Mouse (Mus musculus) MEL (cell line): ENCODE data around the gene E130308A19Rik. TPM values are rescaled to one million over a fixed set of nuclear protein-coding genes. Genes with fewer than 3 reads are reported as not detected.

Experiments
- DNase-seq: peaks from one replicate; pipeline ENCODE4 v3.0.0; 2011; ENCODE audit warnings: low read depth, low spot score
- H3K27ac ChIP-seq: 2 replicates; pipeline ENCODE4 v1.5.1; 2012; ENCODE audit warnings: low read depth, mild to moderate bottlenecking, control low read depth, low read length, moderate library complexity; ENCODE audit not compliant: control insufficient read depth
- H3K27me3 ChIP-seq, 2 experiments: fragments of 150-350 bp in 1 of 2; sonication (generic) in 1 of 2; 2 replicates each; pipeline ENCODE4 v1.6.1; 2012; ENCODE audit warnings: low read length in 2 of 2, mild to moderate bottlenecking in 2 of 2, improper control_type of control experiment in 1 of 2, moderate library complexity in 1 of 2; ENCODE audit not compliant: insufficient read depth in 2 of 2, control insufficient read depth in 1 of 2
- H3K36me3 ChIP-seq, 2 experiments: 2 replicates each; pipeline ENCODE4 v1.6.1; 2012 to 2014; ENCODE audit warnings: low read length in 2 of 2, improper control_type of control experiment in 1 of 2, inconsistent platforms in 1 of 2, mild to moderate bottlenecking in 1 of 2; ENCODE audit not compliant: insufficient read depth in 2 of 2, control insufficient read depth in 1 of 2
- H3K4me1 ChIP-seq, 2 experiments: fragments of 150-350 bp in 1 of 2; sonication (generic) in 1 of 2; 2 replicates each; pipeline ENCODE4 v1.6.1; 2012; ENCODE audit warnings: low read length in 2 of 2, improper control_type of control experiment in 1 of 2, mild to moderate bottlenecking in 1 of 2; ENCODE audit not compliant: insufficient read depth in 2 of 2, control insufficient read depth in 1 of 2
- H3K4me3 ChIP-seq, 2 experiments: fragments of 150-350 bp in 1 of 2; sonication (generic) in 1 of 2; 2 replicates each; pipeline ENCODE4 v1.5.1; 2012; ENCODE audit warnings: low read depth in 2 of 2, low read length in 2 of 2, mild to moderate bottlenecking in 2 of 2, moderate library complexity in 2 of 2, control low read depth in 1 of 2, improper control_type of control experiment in 1 of 2; ENCODE audit not compliant: control insufficient read depth in 1 of 2, insufficient read depth in 1 of 2
- H3K79me2 ChIP-seq: 2 replicates; pipeline ENCODE4 v1.6.1; 2012; ENCODE audit warnings: mild to moderate bottlenecking, low read length, moderate library complexity; ENCODE audit not compliant: control insufficient read depth, poor library complexity, insufficient read depth
- H3K9ac ChIP-seq: 2 replicates; pipeline ENCODE4 v1.6.1; 2012; ENCODE audit warnings: low read depth, mild to moderate bottlenecking, control low read depth, low read length, moderate library complexity; ENCODE audit not compliant: control insufficient read depth, poor library complexity, severe bottlenecking
- H3K9me3 ChIP-seq: fragments of 150-350 bp; sonication (generic); replicated peaks from 2 replicates; pipeline ENCODE4 v1.6.1; 2012; ENCODE audit warnings: mild to moderate bottlenecking, low read length, improper control_type of control experiment, moderate library complexity; ENCODE audit not compliant: insufficient read depth
- BHLHE40 ChIP-seq: IDR thresholded peaks from 2 replicates; pipeline ENCODE4 v1.6.1; 2012; ENCODE audit warnings: low read depth, mild to moderate bottlenecking, inconsistent platforms, low read length, improper control_type of control experiment, borderline replicate concordance
- CHD2 ChIP-seq: IDR thresholded peaks from 2 replicates; pipeline ENCODE4 v1.6.1; 2011; ENCODE audit warnings: low read length, improper control_type of control experiment
- CTCF ChIP-seq, 3 experiments: IDR thresholded peaks in 2 of 3; conservative IDR thresholded peaks in 1 of 3; 2 replicates each; pipeline ENCODE4 v1.5.1; 2011 to 2012; ENCODE audit warnings: low read length in 3 of 3, low read depth in 2 of 3, mild to moderate bottlenecking in 2 of 3, improper control_type of control experiment in 1 of 3, inconsistent platforms in 1 of 3, mixed read lengths in 1 of 3, moderate library complexity in 1 of 3; ENCODE audit not compliant: control insufficient read depth in 1 of 3, insufficient read depth in 1 of 3, poor library complexity in 1 of 3, severe bottlenecking in 1 of 3
- E2F4 ChIP-seq: IDR thresholded peaks from 2 replicates; pipeline ENCODE4 v1.6.1; 2011; ENCODE audit warnings: low read depth, low read length, improper control_type of control experiment, borderline replicate concordance
- ELF1 ChIP-seq: IDR thresholded peaks from 2 replicates; pipeline ENCODE4 v1.6.1; 2014; ENCODE audit warnings: low read depth, mild to moderate bottlenecking, inconsistent platforms, low read length, improper control_type of control experiment, moderate library complexity
- EP300 ChIP-seq, 2 experiments: IDR thresholded peaks; 2 replicates each; pipeline ENCODE4 v1.6.1; 2011; ENCODE audit warnings: improper control_type of control experiment in 2 of 2, low read length in 2 of 2, low read depth in 1 of 2, mild to moderate bottlenecking in 1 of 2
- ETS1 ChIP-seq: IDR thresholded peaks from 2 replicates; pipeline ENCODE4 v1.6.1; 2012; ENCODE audit warnings: low read depth, mild to moderate bottlenecking, inconsistent platforms, low read length, improper control_type of control experiment, moderate library complexity
- GABPA ChIP-seq: IDR thresholded peaks from 2 replicates; pipeline ENCODE4 v1.6.1; 2012; ENCODE audit warnings: low read depth, mild to moderate bottlenecking, inconsistent platforms, low read length, improper control_type of control experiment, moderate library complexity
- GATA1 ChIP-seq: IDR thresholded peaks from 2 replicates; pipeline ENCODE4 v1.6.1; 2011; ENCODE audit warnings: low read depth, low read length, improper control_type of control experiment
- HCFC1 ChIP-seq: IDR thresholded peaks from 2 replicates; pipeline ENCODE4 v1.6.1; 2012; ENCODE audit warnings: low read depth, mild to moderate bottlenecking, inconsistent platforms, low read length, improper control_type of control experiment, moderate library complexity
- JUND ChIP-seq: IDR thresholded peaks from 2 replicates; pipeline ENCODE4 v1.6.1; 2011; ENCODE audit warnings: low read depth, mild to moderate bottlenecking, improper control_type of control experiment, low read length
- KAT2A ChIP-seq: conservative IDR thresholded peaks from 2 replicates; pipeline ENCODE4 v1.6.1; 2012; ENCODE audit warnings: low read depth, low read length, improper control_type of control experiment, inconsistent platforms
- MAFK ChIP-seq: IDR thresholded peaks from 2 replicates; pipeline ENCODE4 v1.6.1; 2011; ENCODE audit warnings: low read depth, mild to moderate bottlenecking, low read length, improper control_type of control experiment, borderline replicate concordance
- MAX ChIP-seq: IDR thresholded peaks from 2 replicates; pipeline ENCODE4 v1.6.1; 2011; ENCODE audit warnings: low read length, improper control_type of control experiment
- MAZ ChIP-seq: IDR thresholded peaks from 2 replicates; pipeline ENCODE4 v1.6.1; 2012; ENCODE audit warnings: low read depth, mild to moderate bottlenecking, inconsistent platforms, low read length, improper control_type of control experiment
- MXI1 ChIP-seq: IDR thresholded peaks from 2 replicates; pipeline ENCODE4 v1.6.1; 2011; ENCODE audit warnings: mild to moderate bottlenecking, low read depth, low read length, improper control_type of control experiment
- MYB ChIP-seq: IDR thresholded peaks from 2 replicates; pipeline ENCODE4 v1.6.1; 2011; ENCODE audit warnings: mild to moderate bottlenecking, low read depth, low read length, improper control_type of control experiment
- MYC ChIP-seq: IDR thresholded peaks from 2 replicates; pipeline ENCODE4 v1.6.1; 2011; ENCODE audit warnings: low read depth, mild to moderate bottlenecking, low read length, improper control_type of control experiment, moderate library complexity
- NELFE ChIP-seq: IDR thresholded peaks from 2 replicates; pipeline ENCODE4 v1.6.1; 2011; ENCODE audit warnings: low read depth, low read length, improper control_type of control experiment
- NRF1 ChIP-seq: IDR thresholded peaks from 2 replicates; pipeline ENCODE4 v1.6.1; 2014; ENCODE audit warnings: low read depth, mild to moderate bottlenecking, inconsistent platforms, low read length, improper control_type of control experiment, moderate library complexity; ENCODE audit not compliant: poor library complexity, insufficient read depth, severe bottlenecking
- POLR2A ChIP-seq, 2 experiments: IDR thresholded peaks; 2 replicates each; pipeline ENCODE4 v1.6.1; 2011 to 2012; ENCODE audit warnings: low read length in 2 of 2, mild to moderate bottlenecking in 2 of 2, control low read depth in 1 of 2, improper control_type of control experiment in 1 of 2, low read depth in 1 of 2, moderate library complexity in 1 of 2; ENCODE audit not compliant: control insufficient read depth in 1 of 2, insufficient read depth in 1 of 2, poor library complexity in 1 of 2
- POLR2AphosphoS2 ChIP-seq: IDR thresholded peaks from 2 replicates; pipeline ENCODE4 v1.6.1; 2011; ENCODE audit warnings: low read length, improper control_type of control experiment
- POLR2AphosphoS5 ChIP-seq: IDR thresholded peaks from 2 replicates; pipeline ENCODE4 v1.6.1; 2012; ENCODE audit warnings: low read depth, borderline replicate concordance, mild to moderate bottlenecking, inconsistent platforms, low read length, moderate library complexity, mixed read lengths
- RAD21 ChIP-seq: IDR thresholded peaks from 2 replicates; pipeline ENCODE4 v1.6.1; 2011; ENCODE audit warnings: mild to moderate bottlenecking, low read depth, low read length, improper control_type of control experiment
- RCOR1 ChIP-seq: IDR thresholded peaks from 2 replicates; pipeline ENCODE4 v1.6.1; 2012; ENCODE audit warnings: low read depth, mild to moderate bottlenecking, inconsistent platforms, low read length, improper control_type of control experiment
- SIN3A ChIP-seq: IDR thresholded peaks from 2 replicates; pipeline ENCODE4 v1.6.1; 2012; ENCODE audit warnings: low read length, improper control_type of control experiment, inconsistent platforms
- SMC3 ChIP-seq: IDR thresholded peaks from 2 replicates; pipeline ENCODE4 v1.6.1; 2011; ENCODE audit warnings: low read depth, low read length, improper control_type of control experiment
- TAL1 ChIP-seq: IDR thresholded peaks from 2 replicates; pipeline ENCODE4 v1.6.1; 2012; ENCODE audit warnings: mild to moderate bottlenecking, inconsistent platforms, low read length, moderate library complexity, mixed read lengths
- TBP ChIP-seq: IDR thresholded peaks from 2 replicates; pipeline ENCODE4 v1.8.0; 2011; ENCODE audit warnings: low read depth, low read length, improper control_type of control experiment
- TCF12 ChIP-seq: IDR thresholded peaks from 2 replicates; pipeline ENCODE4 v1.6.1; 2014; ENCODE audit warnings: low read depth, mild to moderate bottlenecking, inconsistent platforms, low read length, improper control_type of control experiment, moderate library complexity
- UBTF ChIP-seq: IDR thresholded peaks from 2 replicates; pipeline ENCODE4 v1.6.1; 2012; ENCODE audit warnings: low read depth, mild to moderate bottlenecking, inconsistent platforms, low read length, improper control_type of control experiment, moderate library complexity, borderline replicate concordance; ENCODE audit not compliant: insufficient read depth
- USF1 ChIP-seq: IDR thresholded peaks from 2 replicates; pipeline ENCODE4 v1.6.1; 2014; ENCODE audit warnings: low read depth, mild to moderate bottlenecking, inconsistent platforms, low read length, improper control_type of control experiment, moderate library complexity
- USF2 ChIP-seq, 2 experiments: IDR thresholded peaks; 2 replicates each; pipeline ENCODE4 v1.6.1; 2011 to 2012; ENCODE audit warnings: improper control_type of control experiment in 2 of 2, low read length in 2 of 2, borderline replicate concordance in 1 of 2, inconsistent platforms in 1 of 2, low read depth in 1 of 2, mild to moderate bottlenecking in 1 of 2; ENCODE audit not compliant: insufficient read depth in 1 of 2
- ZC3H11A ChIP-seq: IDR thresholded peaks from 2 replicates; pipeline ENCODE4 v1.6.1; 2012; ENCODE audit warnings: low read depth, mild to moderate bottlenecking, inconsistent platforms, low read length, improper control_type of control experiment
- ZKSCAN1 ChIP-seq: IDR thresholded peaks from 2 replicates; pipeline ENCODE4 v1.6.1; 2012; ENCODE audit warnings: low read depth, mild to moderate bottlenecking, inconsistent platforms, low read length, improper control_type of control experiment, moderate library complexity
- ZMIZ1 ChIP-seq: IDR thresholded peaks from 2 replicates; pipeline ENCODE4 v1.6.1; 2012; ENCODE audit warnings: low read depth, mild to moderate bottlenecking, inconsistent platforms, low read length, improper control_type of control experiment, moderate library complexity
- ZNF384 ChIP-seq: IDR thresholded peaks from 2 replicates; pipeline ENCODE4 v1.6.1; 2012; ENCODE audit warnings: low read depth, mild to moderate bottlenecking, inconsistent platforms, low read length, improper control_type of control experiment
- polyA plus RNA-seq, 2 experiments: library from polyadenylated mRNA; stranded (reverse) in 1 of 2; unstranded in 1 of 2; fragments of >175 nt in 1 of 2; fragments of >200 nt in 1 of 2; gene quantifications; 2 replicates each; pipeline versions ENCODE4 v1.2.1 to v1.2.4; 2012; ENCODE audit warnings: low replicate concordance in 2 of 2, low read depth in 1 of 2; ENCODE audit not compliant: insufficient read length in 2 of 2, insufficient read depth in 1 of 2, missing spikeins in 1 of 2
- total RNA-seq: library from RNA; depleted of rRNA; stranded (reverse); fragments of 300-350 nt; gene quantifications from 2 replicates; pipeline ENCODE4 v1.2.3, GENCODE M21; 2012

E130308A19Rik gene
- total and polyA plus RNA-seq, 3 experiments: 4.0 to 12.5 TPM; not detected in 1

DNA sequence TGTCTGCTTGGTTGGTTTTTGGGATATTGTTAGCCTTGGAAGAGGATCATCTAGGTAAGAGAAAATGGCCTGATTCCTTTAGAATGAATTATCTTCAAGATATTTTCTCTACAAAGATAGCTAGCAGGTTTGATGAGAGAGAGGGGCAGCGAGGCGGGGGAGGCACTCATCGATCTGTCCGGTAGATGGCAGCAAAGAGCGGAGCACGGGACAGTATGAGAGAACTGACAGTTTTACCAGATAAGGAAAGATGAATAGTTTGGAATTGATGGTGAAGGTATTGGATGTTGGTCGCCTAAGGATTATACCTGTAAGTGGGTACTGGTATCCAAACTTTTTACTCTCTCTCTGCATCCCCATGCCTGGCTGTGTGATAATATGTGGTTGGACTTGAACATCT, 160.7 kb downstream of the E130308A19Rik start:
- Histone ChIP-seq H3K9ac (no peak overlapping the region), H3K4me1 (peaks cover 2 to 5% of the 10 kb centered on the region in 2 experiments; a peak in 3 of 4 replicates), H3K4me3 (no peak overlapping the region), H3K27me3 (peaks cover 4 to 10% of the 10 kb centered on the region in 2 experiments; a peak in 3 of 4 replicates), H3K9me3 (no peaks in the 10 kb centered on the region), H3K27ac (no peak overlapping the region), H3K36me3 (peaks cover 0 to 16% of the 10 kb centered on the region in 2 experiments; a peak in 2 of 4 replicates), H3K79me2 (peaks cover 18% of the 10 kb centered on the region)
- peak; percentile 73 for DNase-seq
- TF ChIP-seq ETS1 (no peak), MAFK (no peak), ZC3H11A (peak; percentile 88), GATA1 (peak; percentile 59), HCFC1 (0 out of 2 replicates have a peak, but pooled peaks have one; percentile 29), E2F4 (no peak), TCF12 (no peak), ELF1 (no peak), CTCF (IDR thresholded peaks at IDR 0.05 in 2 of 3, conservative IDR thresholded peaks at IDR 0.05 in 1 of 3; ENCODE audit: control insufficient read depth in 1 of 3, insufficient read depth in 1 of 3, low read depth in 2 of 3, low read length in 3 of 3, poor library complexity in 1 of 3, severe bottlenecking in 1 of 3) (peak; percentile 87 to 97 (median 92)), POLR2AphosphoS2 (no peak), CHD2 (no peak), POLR2AphosphoS5 (no peak), RAD21 (peak; percentile 93), ZKSCAN1 (no peak), ZMIZ1 (no peak), JUND (no peak), POLR2A (IDR thresholded peaks at IDR 0.05; ENCODE audit: control insufficient read depth in 1 of 2, insufficient read depth in 1 of 2, low read depth in 1 of 2, low read length in 2 of 2, poor library complexity in 1 of 2) (no peak), TAL1 (no peak), MYB (no peak), RCOR1 (no peak), USF1 (no peak), MAX (no peak), MAZ (no peak), NELFE (no peak), MYC (no peak), KAT2A (no peak), GABPA (no peak), TBP (no peak), USF2 (IDR thresholded peaks at IDR 0.05; ENCODE audit: borderline replicate concordance in 1 of 2, insufficient read depth in 1 of 2, low read depth in 1 of 2, low read length in 2 of 2) (no peak), NRF1 (no peak), EP300 (IDR thresholded peaks at IDR 0.05; ENCODE audit: low read depth in 1 of 2, low read length in 2 of 2) (no peak), ZNF384 (no peak), BHLHE40 (peak; percentile 49; the same call in 1 of the 2 replicates), SIN3A (no peak), MXI1 (0 out of 2 replicates have a peak, but pooled peaks have one; percentile 7), UBTF (no peak), SMC3 (peak; percentile 92)
